Mouse (Mus musculus): ENCODE results near the gene Msh4.
"Not testable (repeated sequence)": the region's sequence is repeated elsewhere in the genome, so short reads cannot be mapped to it uniquely, and the experiment has no call there.

Msh4 gene

GRCm38 (mm10) chr3:153911197-153911881 is 5.4 kb upstream of the Msh4 start:
- no peak for DNase-seq (ENCODE audit: low read depth, low spot score)

GRCm38 (mm10) chr3:153910489-153910888 is 4.6 kb upstream of the Msh4 start:
- DNase-seq (ENCODE audit: low read depth, low spot score): no peak

- DNase-seq (ENCODE audit: low read depth, low spot score): no peak
Observed at GRCm38 (mm10) chr3:153908919-153909318, 3.0 kb upstream of the Msh4 start.

GRCm38 (mm10) chr3:153905251-153906135 is 445 bp downstream of the Msh4 start:
- no peak for DNase-seq (ENCODE audit: low read depth, low spot score)

- DNase-seq (ENCODE audit: low read depth, low spot score): no peak
Observed at GRCm38 (mm10) chr3:153904586-153904985, 1.4 kb downstream of the Msh4 start.

GRCm38 (mm10) chr3:153902595-153902994 is 3.3 kb downstream of the Msh4 start:
- DNase-seq (ENCODE audit: low read depth, low spot score): no peak

GRCm38 (mm10) chr3:153901904-153902303 is 4.0 kb downstream of the Msh4 start:
- no peak for DNase-seq (ENCODE audit: low read depth, low spot score)

GRCm38 (mm10) chr3:153897216-153897615 is 8.7 kb downstream of the Msh4 start:
- no peak for DNase-seq (ENCODE audit: low read depth, low spot score)

- DNase-seq (ENCODE audit: low read depth, low spot score): no peak
Observed at GRCm38 (mm10) chr3:153895454-153895853, 10.5 kb downstream of the Msh4 start.

GRCm38 (mm10) chr3:153889188-153889781 is 16.7 kb downstream of the Msh4 start:
- DNase-seq (ENCODE audit: low read depth, low spot score): no peak

GRCm38 (mm10) chr3:153888141-153888540 is 17.8 kb downstream of the Msh4 start:
- no peak for DNase-seq (ENCODE audit: low read depth, low spot score)

- DNase-seq (ENCODE audit: low read depth, low spot score): no peak
Observed at GRCm38 (mm10) chr3:153886296-153886695, 19.6 kb downstream of the Msh4 start.

GRCm38 (mm10) chr3:153871396-153871795 is 34.5 kb downstream of the Msh4 start:
- no peak for DNase-seq (ENCODE audit: low read depth, low spot score)

GRCm38 (mm10) chr3:153867149-153868136 is 38.5 kb downstream of the Msh4 start:
- DNase-seq (ENCODE audit: low read depth, low spot score): no peak

- no peak for DNase-seq (ENCODE audit: low read depth, low spot score)
Observed at GRCm38 (mm10) chr3:153864636-153865429, 41.1 kb downstream of the Msh4 start.

GRCm38 (mm10) chr3:153863816-153864215 is 42.1 kb downstream of the Msh4 start:
- DNase-seq (ENCODE audit: low read depth, low spot score): no peak

- not testable (repeated sequence) for DNase-seq (ENCODE audit: low read depth, low spot score)
Observed at GRCm38 (mm10) chr3:153860392-153860791, 45.5 kb downstream of the Msh4 start.

GRCm38 (mm10) chr3:153858350-153859001 is 47.5 kb downstream of the Msh4 start:
- no peak for DNase-seq (ENCODE audit: low read depth, low spot score)

GRCm38 (mm10) chr3:153852266-153852665 is 53.7 kb downstream of the Msh4 start:
- no peak for DNase-seq (ENCODE audit: low read depth, low spot score)

- DNase-seq (ENCODE audit: low read depth, low spot score): no peak
Observed at GRCm38 (mm10) chr3:153850759-153851158, 55.2 kb downstream of the Msh4 start.
